Mouse (Mus musculus): ENCODE measurements at regions not wholly inside any gene's neighbourhood (a gene's known extent, or its start where the extent isn't known, plus 50 kb on each side); places are given as distances from the start of the nearest gene placed in this dataset.
A peak's percentile ranks its signal among the peaks of the same experiment; 100 is the strongest.

DNA sequence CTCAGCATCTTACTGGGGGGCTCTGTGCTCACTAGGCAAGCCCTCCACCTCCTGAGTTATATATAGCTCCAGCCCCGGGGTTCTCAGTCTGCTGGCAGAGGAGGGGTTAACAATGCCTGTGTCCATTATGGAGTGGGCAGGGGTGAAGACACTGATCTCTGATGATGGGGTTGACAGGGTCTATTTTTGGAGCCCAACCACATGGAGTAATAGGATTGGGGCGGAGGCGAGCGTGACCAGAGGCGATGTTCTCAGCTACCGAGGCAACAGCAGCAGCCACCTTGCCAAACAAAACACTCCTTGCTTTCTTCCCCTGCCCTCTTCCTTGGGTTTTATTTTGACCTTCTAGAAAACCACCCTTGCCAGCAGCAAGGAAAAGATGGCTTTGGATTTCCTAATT, 141.1 kb upstream of the Gli2 start:
- DNase-seq (ENCODE audit: low spot score in 2 of 2) = no peak

DNA sequence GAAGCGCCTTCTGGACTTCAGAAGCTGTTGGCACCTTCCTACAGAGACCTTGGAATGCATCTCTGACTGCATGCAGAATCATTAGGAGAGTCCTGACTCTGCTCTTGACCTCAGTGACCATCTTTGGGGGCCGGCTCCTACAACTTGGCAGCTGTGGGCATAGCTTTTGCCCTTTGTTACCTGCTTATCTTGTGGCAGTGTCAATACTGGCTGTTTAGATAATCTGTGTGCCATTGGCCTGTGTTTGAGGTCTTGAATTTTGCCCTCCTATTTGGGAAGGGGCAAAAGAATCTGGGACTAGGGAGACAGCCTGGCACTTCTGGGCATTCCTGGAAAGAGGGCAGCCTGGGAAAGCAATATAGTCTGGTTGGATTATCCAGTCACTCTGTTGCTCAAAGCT, 137.8 kb upstream of the Gli2 start:
- DNase-seq (ENCODE audit: low spot score in 2 of 2) = no peak

- peak; percentile 87 to 89 for DNase-seq (ENCODE audit: low spot score in 2 of 2)
These were observed 136.1 kb upstream of the Gli2 start for GRCm38 (mm10) chr1:119189461-119190066.

GRCm38 (mm10) chr1:119187301-119187700, 133.9 kb upstream of the Gli2 start:
- DNase-seq (ENCODE audit: low spot score in 2 of 2) = no peak

DNA sequence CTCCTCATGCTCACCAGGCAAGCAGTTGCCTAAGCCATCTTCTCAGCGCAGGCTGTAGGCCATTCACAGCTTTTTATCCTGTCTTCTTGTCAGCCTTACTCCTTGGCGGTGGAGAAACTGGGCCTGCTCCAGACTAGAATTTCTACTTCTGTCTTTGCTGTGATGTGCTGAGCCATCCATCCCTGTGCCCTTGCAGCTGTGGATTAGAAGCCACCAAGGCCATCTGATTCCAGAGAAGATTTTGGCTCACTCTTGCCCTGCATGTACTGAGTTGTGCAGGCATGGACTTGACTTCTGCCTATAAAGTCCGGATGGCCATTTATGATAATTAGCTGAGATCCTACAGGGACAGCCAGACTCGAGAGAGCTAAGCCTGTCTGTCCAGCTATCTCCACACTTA, 133.4 kb upstream of the Gli2 start:
- no peak for DNase-seq (ENCODE audit: low spot score in 2 of 2)

GRCm38 (mm10) chr1:119183558-119184270, 130.3 kb upstream of the Gli2 start:
- peak; percentile 42 to 57 for DNase-seq (ENCODE audit: low spot score in 2 of 2)

DNA sequence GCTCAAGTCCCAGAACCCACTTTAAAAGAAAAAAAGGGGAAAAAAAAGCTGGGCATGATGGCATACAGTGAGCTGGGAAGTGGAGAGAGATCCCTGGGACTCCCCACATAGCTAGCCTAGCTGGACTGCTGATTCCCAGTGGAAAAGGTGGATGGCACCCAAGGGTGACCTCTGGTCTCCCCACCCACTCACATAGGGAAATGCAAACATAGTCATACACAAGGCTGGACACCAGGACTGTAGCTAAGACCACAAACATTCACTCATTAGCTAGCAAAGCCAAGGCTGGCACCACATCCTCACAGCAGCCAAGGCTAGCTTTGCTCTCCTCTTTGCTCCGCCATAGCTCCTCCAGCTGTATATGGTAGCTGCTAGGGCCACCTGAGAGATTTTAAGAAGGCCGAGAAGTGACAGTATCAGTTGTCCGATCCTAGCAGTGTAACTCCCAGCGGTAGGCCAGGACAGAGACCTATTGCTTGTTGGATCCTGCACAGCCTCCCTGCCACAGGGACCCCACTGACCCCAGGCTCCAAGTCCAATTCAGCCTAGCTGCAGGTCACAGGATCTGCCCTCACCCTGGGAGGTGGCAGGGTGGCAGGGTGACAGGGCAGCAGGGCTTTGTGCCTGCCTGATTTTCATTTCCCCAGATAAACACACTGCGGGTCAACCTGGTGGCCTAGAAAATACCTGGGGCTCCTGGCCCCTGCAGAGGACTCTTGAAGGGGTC, 119.8 kb upstream of the Gli2 start:
- DNase-seq (ENCODE audit: low spot score in 2 of 2) = no peak

DNA sequence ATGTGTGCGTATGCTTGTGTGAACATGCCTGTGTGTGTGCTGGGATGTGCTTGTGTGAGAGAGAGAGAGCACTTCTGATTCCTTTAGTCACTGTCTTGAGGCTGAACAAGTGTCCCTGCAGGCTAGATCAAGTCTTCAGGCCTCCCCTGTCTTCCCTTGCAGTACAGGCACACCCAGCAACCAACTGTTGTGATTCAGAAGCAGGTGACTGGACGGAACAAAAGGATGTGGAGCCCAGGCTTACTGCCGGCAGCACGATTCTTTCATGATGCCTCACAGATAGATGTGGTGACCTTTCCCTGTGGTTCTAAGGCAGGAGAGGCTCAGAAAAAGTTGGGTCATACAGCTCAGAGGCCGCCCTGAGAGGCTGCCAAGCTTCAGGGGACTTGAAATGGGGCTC, 114.0 kb upstream of the Gli2 start:
- DNase-seq (ENCODE audit: low spot score in 2 of 2) = no peak

GRCm38 (mm10) chr1:119166286-119166685, 112.9 kb upstream of the Gli2 start:
- DNase-seq (ENCODE audit: low spot score in 2 of 2) = no peak

GRCm38 (mm10) chr1:119164811-119165210, 111.4 kb upstream of the Gli2 start:
- no peak for DNase-seq (ENCODE audit: low spot score in 2 of 2)

DNA sequence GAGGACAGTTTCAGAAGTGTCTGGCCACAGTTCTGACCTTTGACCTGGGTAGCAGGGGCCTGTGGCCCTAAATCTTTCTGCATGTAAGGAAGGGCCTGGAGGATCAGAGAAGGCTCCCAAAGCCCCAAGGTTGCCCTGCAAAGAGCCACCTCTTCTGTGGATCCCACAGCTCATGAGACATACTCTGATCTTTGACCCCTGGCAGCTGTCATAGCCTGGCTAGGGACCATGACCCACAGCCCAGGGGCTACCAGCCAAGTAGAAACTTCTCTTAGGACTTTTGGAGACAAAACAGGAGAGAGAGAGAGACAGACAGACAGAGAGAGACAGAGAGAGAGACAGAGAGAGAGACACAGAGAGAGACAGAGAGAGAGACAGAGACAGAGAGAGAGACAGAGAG, 110.4 kb upstream of the Gli2 start:
- DNase-seq (ENCODE audit: low spot score in 2 of 2) = no peak

- no peak for DNase-seq (ENCODE audit: low spot score in 2 of 2)
These were observed 109.8 kb upstream of the Gli2 start for GRCm38 (mm10) chr1:119163114-119163740.

GRCm38 (mm10) chr1:119161751-119162150, 108.3 kb upstream of the Gli2 start:
- DNase-seq (ENCODE audit: low spot score in 2 of 2) = no peak

- DNase-seq (ENCODE audit: low spot score in 2 of 2) = no peak
These were observed 106.9 kb upstream of the Gli2 start for GRCm38 (mm10) chr1:119160354-119160753.

DNA sequence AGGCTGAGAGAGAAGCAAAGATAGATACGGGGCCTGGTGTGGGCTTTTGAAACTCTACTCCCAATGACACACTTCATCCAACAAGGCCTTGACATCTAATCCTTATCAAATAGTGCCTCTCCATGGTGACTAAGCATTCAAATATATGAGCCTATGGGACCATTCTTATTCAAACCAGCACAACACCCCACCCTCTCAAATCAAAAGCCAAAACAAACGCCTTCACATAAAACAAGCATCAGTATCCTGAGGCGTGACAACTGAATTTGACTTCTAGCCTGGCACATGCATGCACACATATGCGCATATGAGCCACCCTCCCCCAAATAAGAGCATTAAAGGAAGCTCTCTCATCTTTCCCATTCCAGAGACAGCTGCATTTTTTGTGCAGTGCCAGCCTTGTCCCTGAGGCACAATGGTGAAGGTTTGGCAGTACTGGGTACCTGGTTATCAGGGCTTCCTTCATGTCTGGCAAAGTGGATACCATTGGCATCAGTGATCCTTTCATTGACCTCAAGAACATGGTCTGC, 103.8 kb upstream of the Gli2 start:
- DNase-seq (ENCODE audit: low spot score in 2 of 2) = no peak

DNA sequence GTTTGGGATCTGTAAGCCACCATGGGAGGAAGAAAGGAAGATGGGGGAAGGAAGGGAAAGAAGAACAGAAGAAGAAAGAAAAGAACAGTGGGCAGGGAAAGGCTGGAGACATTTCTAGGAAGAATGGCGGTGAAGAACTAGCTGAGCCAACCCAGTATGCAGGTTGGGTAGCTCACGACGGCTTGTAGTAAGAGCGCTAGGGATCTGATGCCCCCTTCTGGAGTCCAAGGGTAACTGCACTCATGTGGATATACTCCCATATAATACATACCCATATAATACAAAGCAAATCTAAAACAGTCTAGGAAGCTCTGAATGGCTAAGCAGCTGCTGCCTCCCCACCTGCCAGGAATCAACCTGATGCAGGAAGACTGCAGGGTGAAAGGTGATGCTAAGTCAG, 100.2 kb upstream of the Gli2 start:
- DNase-seq (ENCODE audit: low spot score in 2 of 2) = no peak

DNA sequence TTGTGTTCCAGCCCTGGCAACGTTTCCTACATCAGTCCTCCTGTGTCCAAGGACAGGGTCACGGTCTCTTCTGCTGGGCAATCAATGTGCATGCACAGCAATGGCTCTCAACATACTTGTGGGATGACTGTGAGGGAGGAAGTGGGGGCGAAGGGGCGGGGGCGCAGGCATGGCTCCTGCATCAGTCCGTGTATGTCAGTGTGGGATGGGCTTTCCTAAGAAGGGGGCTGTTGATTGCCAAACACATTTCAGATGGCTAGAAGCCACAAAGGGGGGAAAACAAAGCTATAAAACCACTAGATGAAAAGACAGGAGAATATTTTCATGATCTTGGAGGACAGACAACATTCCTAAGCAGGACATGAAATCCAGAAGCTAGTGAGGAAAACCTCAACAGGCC, 99.4 kb upstream of the Gli2 start:
- DNase-seq (ENCODE audit: low spot score in 2 of 2) = no peak

GRCm38 (mm10) chr1:119147506-119147905, 94.1 kb upstream of the Gli2 start:
- DNase-seq (ENCODE audit: low spot score in 2 of 2) = no peak

- DNase-seq (ENCODE audit: low spot score in 2 of 2) = no peak
These were observed 90.4 kb upstream of the Gli2 start for GRCm38 (mm10) chr1:119143808-119144207.

DNA sequence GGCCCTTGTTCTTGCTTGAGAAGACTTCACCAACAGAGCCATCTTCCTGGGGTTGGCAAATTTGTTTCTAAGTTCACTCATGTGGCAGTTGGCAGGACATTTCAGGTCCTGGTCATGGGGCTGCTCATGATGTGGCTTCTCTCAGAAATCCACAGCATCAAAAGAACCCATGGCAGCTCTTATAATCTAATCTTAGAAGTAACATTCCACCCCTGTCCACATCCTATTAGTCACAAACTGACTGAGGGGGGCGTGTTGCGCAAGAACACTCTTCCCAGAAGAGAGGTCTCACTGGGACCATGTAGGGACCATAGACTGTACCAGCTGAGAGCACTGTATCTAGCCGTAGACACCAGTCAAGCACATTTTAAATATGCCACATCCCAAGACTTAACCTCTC, 75.6 kb upstream of the Gli2 start:
- DNase-seq (ENCODE audit: low spot score in 2 of 2) = no peak

- no peak for DNase-seq (ENCODE audit: low spot score in 2 of 2)
These were observed 72.1 kb upstream of the Gli2 start for GRCm38 (mm10) chr1:119125561-119125960.

- DNase-seq (ENCODE audit: low spot score in 2 of 2) = no peak
These were observed 71.4 kb upstream of the Gli2 start for GRCm38 (mm10) chr1:119124798-119125197.
